Mouse (Mus musculus): ENCODE data around the gene Gfod1. TPM values are rescaled to one million over a fixed set of nuclear protein-coding genes. Genes with fewer than 3 reads are reported as not detected.

Gfod1 gene
- polyA plus RNA-seq, 1 experiment from 2014 or later: 2.4 TPM

DNA sequence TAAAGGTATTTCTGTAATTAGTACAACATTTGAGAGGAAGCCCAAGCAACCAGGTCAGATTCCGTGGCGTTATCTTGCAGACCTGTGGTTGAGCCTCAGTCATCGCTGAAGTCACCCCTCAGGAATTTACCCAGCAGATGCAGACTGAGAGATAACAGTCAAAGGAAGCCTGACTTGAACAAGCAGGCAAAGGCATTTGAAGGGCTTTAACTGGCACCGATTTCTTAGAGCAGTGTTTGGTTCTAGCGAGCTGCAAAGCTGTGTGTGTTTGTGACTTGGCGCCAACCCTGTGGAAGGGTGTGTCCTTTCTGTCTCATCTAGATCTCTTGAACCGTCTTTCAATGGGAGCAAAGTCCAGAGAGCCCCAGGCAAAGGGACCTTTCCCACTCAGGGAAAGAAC is 110.7 kb downstream of the Gfod1 start:
- Histone ChIP-seq H3K9ac (ENCODE audit: low read length) (no peak overlapping the region), H3K4me3 (ENCODE audit: low read depth, low read length) (no peak overlapping the region), H3K9me3 (replicated peaks; ENCODE audit: control insufficient read depth, low read length) (no peaks in the 10 kb centered on the region), H3K4me2 (ENCODE audit: low read length) (no peak overlapping the region), H3K4me1 (ENCODE audit: control insufficient read depth, insufficient read depth, low read length) (no peaks in the 10 kb centered on the region), H3K27ac (ENCODE audit: low read depth, low read length) (no peak overlapping the region), H3K27me3 (replicated peaks; ENCODE audit: control insufficient read depth, insufficient read depth, low read length) (no peaks in the 10 kb centered on the region), H3K36me3 (ENCODE audit: control insufficient read depth, insufficient read depth, low read length) (no peaks in the 10 kb centered on the region)
- no peak for ATAC-seq
- 80% methylated on average over 7 of the region's 7 CpGs for WGBS
- DNase-seq (ENCODE audit: low spot score): no peak

- Histone ChIP-seq H3K4me2 (ENCODE audit: low read length) (no peak overlapping the region), H3K9ac (ENCODE audit: low read length) (no peak overlapping the region), H3K27ac (ENCODE audit: low read depth, low read length) (no peak overlapping the region), H3K27me3 (replicated peaks; ENCODE audit: control insufficient read depth, insufficient read depth, low read length) (no peaks in the 10 kb centered on the region), H3K36me3 (ENCODE audit: control insufficient read depth, insufficient read depth, low read length) (no peaks in the 10 kb centered on the region), H3K9me3 (replicated peaks; ENCODE audit: control insufficient read depth, low read length) (no peaks in the 10 kb centered on the region), H3K4me1 (ENCODE audit: control insufficient read depth, insufficient read depth, low read length) (no peaks in the 10 kb centered on the region), H3K4me3 (ENCODE audit: low read depth, low read length) (no peak overlapping the region)
- WGBS: 18% methylated on average over 14 of the region's 14 CpGs
- ATAC-seq (no peak), DNase-seq (ENCODE audit: low spot score) (no peak)
Observed at GRCm38 (mm10) chr13:43191741-43192192, 112.2 kb downstream of the Gfod1 start.

GRCm38 (mm10) chr13:43191290-43191689 is 112.7 kb downstream of the Gfod1 start:
- DNase-seq (ENCODE audit: low spot score) (no peak), ATAC-seq (no peak)
- Histone ChIP-seq H3K36me3 (ENCODE audit: control insufficient read depth, insufficient read depth, low read length) (no peaks in the 10 kb centered on the region), H3K4me3 (ENCODE audit: low read depth, low read length) (no peak overlapping the region), H3K27me3 (replicated peaks; ENCODE audit: control insufficient read depth, insufficient read depth, low read length) (no peaks in the 10 kb centered on the region), H3K9ac (ENCODE audit: low read length) (no peak overlapping the region), H3K4me1 (ENCODE audit: control insufficient read depth, insufficient read depth, low read length) (no peaks in the 10 kb centered on the region), H3K4me2 (ENCODE audit: low read length) (no peak overlapping the region), H3K27ac (ENCODE audit: low read depth, low read length) (no peak overlapping the region), H3K9me3 (replicated peaks; ENCODE audit: control insufficient read depth, low read length) (no peaks in the 10 kb centered on the region)
- WGBS: 50% methylated on average over 1 of the region's 2 CpGs

DNA sequence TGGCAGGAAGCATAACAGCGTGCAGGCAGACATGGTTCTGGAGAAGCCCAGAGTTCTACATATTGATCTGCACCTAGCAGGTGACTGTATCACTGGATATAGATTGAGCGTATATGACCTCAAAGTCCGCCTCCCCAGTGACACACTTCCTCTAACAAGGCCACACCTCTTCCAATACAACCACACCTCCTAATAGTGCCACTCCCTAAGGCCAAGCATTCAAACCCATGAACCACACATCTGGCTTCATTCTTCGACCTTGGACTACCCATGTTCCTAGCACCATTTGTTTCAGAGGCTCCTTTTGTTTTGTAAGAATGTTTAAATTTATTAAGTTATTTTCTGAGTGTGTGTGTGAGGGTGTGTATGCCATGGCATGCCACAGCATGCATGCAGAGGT is 116.2 kb downstream of the Gfod1 start:
- no peak for ATAC-seq
- H3K4me3 ChIP-seq (ENCODE audit: low read depth, low read length): no peak overlapping the region
- no peaks in the 10 kb centered on the region for H3K36me3 ChIP-seq (ENCODE audit: control insufficient read depth, insufficient read depth, low read length)
- no peaks in the 10 kb centered on the region for H3K9me3 ChIP-seq (replicated peaks; ENCODE audit: control insufficient read depth, low read length)
- WGBS: 95% methylated on average over 4 of the region's 4 CpGs
- no peak for DNase-seq (ENCODE audit: low spot score)
- no peak overlapping the region for H3K4me2 ChIP-seq (ENCODE audit: low read length)
- no peaks in the 10 kb centered on the region for H3K27me3 ChIP-seq (replicated peaks; ENCODE audit: control insufficient read depth, insufficient read depth, low read length)
- no peak overlapping the region for H3K9ac ChIP-seq (ENCODE audit: low read length)
- 0 out of 2 replicates have a peak, but pooled peaks cover 3% of the 10 kb centered on the region for H3K4me1 ChIP-seq (ENCODE audit: control insufficient read depth, insufficient read depth, low read length)
- no peak overlapping the region for H3K27ac ChIP-seq (ENCODE audit: low read depth, low read length)

DNA sequence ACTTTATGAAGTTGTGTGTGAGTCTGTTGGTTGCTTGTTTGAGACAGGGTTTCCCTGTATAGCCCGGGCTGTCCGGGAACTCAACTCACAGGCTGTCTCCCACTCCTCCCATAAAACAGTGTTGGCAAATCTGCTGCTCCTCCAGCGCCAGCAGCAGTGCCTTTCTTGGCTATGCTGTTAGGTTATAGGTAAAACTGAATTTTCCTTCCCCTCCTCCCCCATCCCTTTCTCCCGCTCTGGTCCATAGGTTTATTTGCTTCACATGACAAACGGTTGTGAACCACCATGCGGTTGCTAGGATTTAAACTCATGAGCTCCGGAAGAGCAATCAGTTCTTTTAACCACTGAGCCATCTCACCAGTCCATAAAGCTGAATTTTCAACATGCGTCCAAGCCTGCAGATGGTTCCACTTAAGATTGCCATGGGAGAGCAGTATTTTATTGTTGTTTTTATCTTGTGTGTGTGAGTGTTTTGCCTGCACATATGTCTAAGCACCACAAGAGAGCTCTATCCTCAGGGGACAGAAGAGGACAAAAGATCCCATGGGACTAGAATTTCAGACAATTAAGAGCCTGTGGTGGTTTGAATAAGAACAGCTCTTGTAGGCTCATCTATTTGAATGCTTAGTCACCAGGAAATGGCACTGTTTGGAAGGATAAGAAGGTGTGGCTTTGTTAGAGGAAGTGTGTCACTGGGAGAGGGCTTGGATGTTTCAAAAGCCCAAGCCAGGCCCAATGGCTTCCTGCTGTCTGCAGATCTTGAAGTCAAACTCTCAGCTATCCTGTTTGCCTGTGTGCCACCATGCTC is 120.5 kb downstream of the Gfod1 start:
- Histone ChIP-seq H3K9ac (ENCODE audit: low read length) (peak overlapping the region; percentile 43), H3K36me3 (ENCODE audit: control insufficient read depth, insufficient read depth, low read length) (no peaks in the 10 kb centered on the region), H3K4me1 (ENCODE audit: control insufficient read depth, insufficient read depth, low read length) (0 out of 2 replicates have a peak, but pooled peaks cover 3% of the 10 kb centered on the region), H3K27ac (ENCODE audit: low read depth, low read length) (no peak overlapping the region), H3K27me3 (replicated peaks; ENCODE audit: control insufficient read depth, insufficient read depth, low read length) (no peaks in the 10 kb centered on the region), H3K9me3 (replicated peaks; ENCODE audit: control insufficient read depth, low read length) (no peaks in the 10 kb centered on the region), H3K4me3 (ENCODE audit: low read depth, low read length) (peak overlapping the region; percentile 24), H3K4me2 (ENCODE audit: low read length) (peak overlapping the region; percentile 49)
- DNase-seq (ENCODE audit: low spot score) (peak; percentile 35), ATAC-seq (peak; percentile 74)
- WGBS: 43% methylated on average over 8 of the region's 8 CpGs

DNA sequence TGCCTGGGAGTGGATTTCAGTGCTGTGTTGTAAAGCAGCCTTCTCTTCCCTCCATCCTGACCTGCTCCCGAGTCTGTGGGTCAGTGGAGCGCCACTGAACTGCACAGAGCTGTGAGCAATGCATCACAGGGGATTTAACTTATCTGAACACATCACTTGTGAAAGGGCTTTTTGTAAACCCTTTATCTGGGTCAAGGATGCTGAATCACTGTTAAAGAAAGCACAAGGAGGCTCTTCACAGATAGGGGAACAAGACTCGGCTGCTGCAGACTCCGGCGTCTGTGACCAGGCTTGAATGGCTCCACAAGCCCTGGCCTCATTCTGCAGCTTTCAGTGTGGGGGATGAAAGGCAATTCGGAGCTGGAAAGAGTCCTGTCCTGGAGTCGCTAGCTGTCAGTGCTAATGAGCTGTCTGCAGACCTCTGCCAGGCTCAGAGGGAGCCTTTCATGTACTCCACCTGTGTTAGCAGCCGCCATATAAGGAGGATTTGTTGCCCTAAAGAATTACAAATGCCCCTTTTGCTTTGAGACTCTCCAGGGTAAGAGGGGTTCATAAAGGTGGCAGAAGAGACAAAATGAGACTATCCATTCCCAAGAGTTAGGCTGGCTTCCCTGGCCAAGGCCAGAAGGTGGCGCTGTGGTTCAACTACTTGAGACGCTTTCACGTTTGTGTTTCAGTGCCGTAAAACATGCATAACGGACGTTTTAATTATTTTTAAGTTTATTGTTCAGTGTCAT is 121.3 kb downstream of the Gfod1 start:
- H3K4me1 ChIP-seq (ENCODE audit: control insufficient read depth, insufficient read depth, low read length): 0 out of 2 replicates have a peak, but pooled peaks cover 3% of the 10 kb centered on the region
- peak overlapping the region; percentile 49 for H3K4me2 ChIP-seq (ENCODE audit: low read length)
- H3K9ac ChIP-seq (ENCODE audit: low read length): peak overlapping the region; percentile 43
- no peaks in the 10 kb centered on the region for H3K36me3 ChIP-seq (ENCODE audit: control insufficient read depth, insufficient read depth, low read length)
- no peaks in the 10 kb centered on the region for H3K9me3 ChIP-seq (replicated peaks; ENCODE audit: control insufficient read depth, low read length)
- no peaks in the 10 kb centered on the region for H3K27me3 ChIP-seq (replicated peaks; ENCODE audit: control insufficient read depth, insufficient read depth, low read length)
- peak overlapping the region; percentile 24 for H3K4me3 ChIP-seq (ENCODE audit: low read depth, low read length)
- 9% methylated on average over 14 of the region's 14 CpGs for WGBS
- ATAC-seq (peak; percentile 82), DNase-seq (ENCODE audit: low spot score) (peak; percentile 95)
- H3K27ac ChIP-seq (ENCODE audit: low read depth, low read length): no peak overlapping the region

DNA sequence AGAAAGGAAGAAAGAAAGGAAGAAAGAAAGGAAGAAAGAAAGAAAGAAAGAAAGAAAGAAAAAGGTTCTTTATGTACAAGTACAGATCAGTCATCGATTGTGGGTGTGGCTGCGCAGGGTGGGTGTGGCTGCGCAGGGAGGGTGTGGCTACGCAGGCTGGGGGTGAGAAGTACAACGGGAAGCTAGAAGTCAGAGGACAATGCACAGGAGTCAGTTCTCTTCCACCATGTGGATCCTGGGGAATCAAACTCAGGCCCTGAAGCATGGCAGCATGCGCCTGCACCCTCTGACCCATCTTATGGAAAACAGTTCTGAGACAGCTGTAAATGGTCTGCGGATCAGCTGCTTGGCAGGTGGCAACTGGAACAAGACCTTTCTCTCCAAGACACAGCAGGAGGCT is 122.9 kb downstream of the Gfod1 start:
- Histone ChIP-seq H3K9me3 (replicated peaks; ENCODE audit: control insufficient read depth, low read length) (no peaks in the 10 kb centered on the region), H3K27ac (ENCODE audit: low read depth, low read length) (no peak overlapping the region), H3K36me3 (ENCODE audit: control insufficient read depth, insufficient read depth, low read length) (no peaks in the 10 kb centered on the region), H3K9ac (ENCODE audit: low read length) (no peak overlapping the region), H3K4me1 (ENCODE audit: control insufficient read depth, insufficient read depth, low read length) (0 out of 2 replicates have a peak, but pooled peaks cover 3% of the 10 kb centered on the region), H3K4me3 (ENCODE audit: low read depth, low read length) (no peak overlapping the region), H3K27me3 (replicated peaks; ENCODE audit: control insufficient read depth, insufficient read depth, low read length) (no peaks in the 10 kb centered on the region), H3K4me2 (ENCODE audit: low read length) (no peak overlapping the region)
- no peak for DNase-seq (ENCODE audit: low spot score)
- ATAC-seq: no peak
- 61% methylated on average over 7 of the region's 7 CpGs for WGBS

- no peak overlapping the region for H3K4me3 ChIP-seq (ENCODE audit: low read depth, low read length)
- no peaks in the 10 kb centered on the region for H3K36me3 ChIP-seq (ENCODE audit: control insufficient read depth, insufficient read depth, low read length)
- no peaks in the 10 kb centered on the region for H3K4me1 ChIP-seq (ENCODE audit: control insufficient read depth, insufficient read depth, low read length)
- H3K9me3 ChIP-seq (replicated peaks; ENCODE audit: control insufficient read depth, low read length): no peaks in the 10 kb centered on the region
- H3K4me2 ChIP-seq (ENCODE audit: low read length): no peak overlapping the region
- H3K27ac ChIP-seq (ENCODE audit: low read depth, low read length): no peak overlapping the region
- ATAC-seq (no peak), DNase-seq (ENCODE audit: low spot score) (no peak)
- 91% methylated on average over 7 of the region's 7 CpGs for WGBS
- no peak overlapping the region for H3K9ac ChIP-seq (ENCODE audit: low read length)
- no peaks in the 10 kb centered on the region for H3K27me3 ChIP-seq (replicated peaks; ENCODE audit: control insufficient read depth, insufficient read depth, low read length)
Observed at GRCm38 (mm10) chr13:43177317-43177716, 126.7 kb downstream of the Gfod1 start.

GRCm38 (mm10) chr13:43176676-43177075 is 127.3 kb downstream of the Gfod1 start:
- ATAC-seq (no peak), DNase-seq (ENCODE audit: low spot score) (no peak)
- Histone ChIP-seq H3K27ac (ENCODE audit: low read depth, low read length) (no peak overlapping the region), H3K4me1 (ENCODE audit: control insufficient read depth, insufficient read depth, low read length) (no peaks in the 10 kb centered on the region), H3K9ac (ENCODE audit: low read length) (no peak overlapping the region), H3K4me2 (ENCODE audit: low read length) (no peak overlapping the region), H3K36me3 (ENCODE audit: control insufficient read depth, insufficient read depth, low read length) (no peaks in the 10 kb centered on the region), H3K27me3 (replicated peaks; ENCODE audit: control insufficient read depth, insufficient read depth, low read length) (no peaks in the 10 kb centered on the region), H3K9me3 (replicated peaks; ENCODE audit: control insufficient read depth, low read length) (no peaks in the 10 kb centered on the region), H3K4me3 (ENCODE audit: low read depth, low read length) (no peak overlapping the region)
- WGBS: 99% methylated on average over 3 of the region's 3 CpGs
